Mouse (Mus musculus): ENCODE measurements around the gene Bmpr2. TPM values are rescaled to one million over a fixed set of nuclear protein-coding genes. Genes with fewer than 3 reads are reported as not detected.

Gene Bmpr2
- total and polyA plus RNA-seq, 3 experiments = 8.2 to 45.4 (median 40.4) TPM

DNA sequence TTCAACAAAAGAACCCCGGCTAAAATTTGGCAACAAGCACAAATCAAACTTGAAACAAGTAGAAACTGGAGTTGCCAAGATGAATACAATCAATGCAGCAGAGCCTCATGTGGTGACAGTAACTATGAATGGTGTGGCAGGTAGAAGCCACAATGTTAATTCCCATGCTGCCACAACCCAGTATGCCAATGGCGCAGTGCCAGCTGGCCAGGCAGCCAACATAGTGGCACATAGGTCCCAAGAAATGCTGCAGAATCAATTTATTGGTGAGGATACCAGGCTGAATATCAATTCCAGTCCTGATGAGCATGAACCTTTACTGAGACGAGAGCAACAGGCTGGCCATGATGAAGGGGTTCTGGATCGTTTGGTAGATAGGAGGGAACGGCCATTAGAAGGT is 104.8 kb downstream of the Bmpr2 start:
- 90% methylated on average over 5 of the region's 5 CpGs for WGBS

GRCm38 (mm10) chr1:59874023-59874422 is 110.8 kb downstream of the Bmpr2 start:
- WGBS = 87% methylated on average over 3 of the region's 3 CpGs

More for the DNA sequence above, 104.8 kb downstream of the Bmpr2 start:
- H3K4me3 ChIP-seq = no peak overlapping the region
- no peak for TF ChIP-seq EP300 (IDR thresholded peaks at IDR 0.05; ENCODE audit: insufficient read depth, low read depth, low read length)
- TF ChIP-seq CTCF (IDR thresholded peaks at IDR 0.05) = no peak
- TF ChIP-seq POLR2A (IDR thresholded peaks at IDR 0.05; ENCODE audit: insufficient read depth, low read depth, low read length) = no peak
- DNase-seq = no peak
- peaks cover 3% of the 10 kb centered on the region for H3K36me3 ChIP-seq (ENCODE audit: control insufficient read depth, insufficient read depth, low read length)
- H3K27me3 ChIP-seq (ENCODE audit: control insufficient read depth, insufficient read depth, low read length) = no peaks in the 10 kb centered on the region
- intact Hi-C loops (cut with DNase I) = no loop called here
- H3K4me1 ChIP-seq (ENCODE audit: control insufficient read depth, insufficient read depth, low read length) = no peaks in the 10 kb centered on the region
- no peak overlapping the region for H3K9ac ChIP-seq (ENCODE audit: low read depth, low read length)
- H3K79me2 ChIP-seq (replicated peaks; ENCODE audit: control insufficient read depth, insufficient read depth, low read length) = 0 out of 2 replicates have a peak, but pooled peaks cover 1% of the 10 kb centered on the region
- H3K27ac ChIP-seq = no peak overlapping the region

DNA sequence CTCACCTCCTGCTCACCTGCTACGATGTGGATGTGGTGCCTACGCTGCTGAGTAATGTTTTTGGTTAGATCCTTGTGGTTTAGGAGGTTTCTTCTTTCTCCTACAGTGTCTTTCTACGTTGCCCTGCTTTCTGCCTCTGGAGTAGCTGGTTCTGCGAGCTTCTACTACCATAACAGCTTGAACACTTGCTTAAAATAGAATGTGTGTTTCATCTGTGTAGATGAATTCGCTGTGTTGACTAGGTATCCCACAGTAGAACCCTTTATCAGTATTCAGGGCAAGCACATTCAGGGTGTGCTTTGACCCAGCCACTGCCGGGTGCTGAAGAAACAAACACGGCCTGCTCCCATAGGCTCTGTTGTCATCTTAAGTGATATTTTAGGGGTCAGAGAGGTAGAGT is 114.9 kb downstream of the Bmpr2 start:
- 72% methylated on average over 7 of the region's 7 CpGs for WGBS
- no peak overlapping the region for H3K27ac ChIP-seq
- intact Hi-C loops (cut with DNase I) = no loop called here
- TF ChIP-seq CTCF (IDR thresholded peaks at IDR 0.05) (no peak), POLR2A (IDR thresholded peaks at IDR 0.05; ENCODE audit: insufficient read depth, low read depth, low read length) (no peak), EP300 (IDR thresholded peaks at IDR 0.05; ENCODE audit: insufficient read depth, low read depth, low read length) (no peak)
- no peaks in the 10 kb centered on the region for H3K27me3 ChIP-seq (ENCODE audit: control insufficient read depth, insufficient read depth, low read length)
- H3K9ac ChIP-seq (ENCODE audit: low read depth, low read length) = no peak overlapping the region
- DNase-seq = no peak
- H3K4me1 ChIP-seq (ENCODE audit: control insufficient read depth, insufficient read depth, low read length) = no peaks in the 10 kb centered on the region; the same call in none of the 2 replicates
- H3K4me3 ChIP-seq = no peak overlapping the region
- H3K36me3 ChIP-seq (ENCODE audit: control insufficient read depth, insufficient read depth, low read length) = peaks cover 2% of the 10 kb centered on the region
- no peaks in the 10 kb centered on the region for H3K79me2 ChIP-seq (replicated peaks; ENCODE audit: control insufficient read depth, insufficient read depth, low read length)

More at GRCm38 (mm10) chr1:59874023-59874422, 110.8 kb downstream of the Bmpr2 start:
- Histone ChIP-seq H3K79me2 (replicated peaks; ENCODE audit: control insufficient read depth, insufficient read depth, low read length) (0 out of 2 replicates have a peak, but pooled peaks cover 1% of the 10 kb centered on the region), H3K4me3 (no peak overlapping the region), H3K27me3 (ENCODE audit: control insufficient read depth, insufficient read depth, low read length) (no peaks in the 10 kb centered on the region), H3K4me1 (ENCODE audit: control insufficient read depth, insufficient read depth, low read length) (no peaks in the 10 kb centered on the region; the same call in 1 of the 2 replicates), H3K36me3 (ENCODE audit: control insufficient read depth, insufficient read depth, low read length) (peaks cover 2% of the 10 kb centered on the region), H3K9ac (ENCODE audit: low read depth, low read length) (no peak overlapping the region), H3K27ac (no peak overlapping the region)
- DNase-seq = no peak
- TF ChIP-seq POLR2A (IDR thresholded peaks at IDR 0.05; ENCODE audit: insufficient read depth, low read depth, low read length) (no peak), EP300 (IDR thresholded peaks at IDR 0.05; ENCODE audit: insufficient read depth, low read depth, low read length) (no peak), CTCF (IDR thresholded peaks at IDR 0.05) (peak; percentile 37)
- intact Hi-C loops (cut with DNase I) = no loop called here

GRCm38 (mm10) chr1:59883349-59884134 is 120.3 kb downstream of the Bmpr2 start:
- Histone ChIP-seq H3K27ac (no peak overlapping the region), H3K4me1 (ENCODE audit: control insufficient read depth, insufficient read depth, low read length) (peaks cover 15% of the 10 kb centered on the region), H3K36me3 (ENCODE audit: control insufficient read depth, insufficient read depth, low read length) (peaks cover 12% of the 10 kb centered on the region), H3K4me3 (no peak overlapping the region), H3K27me3 (ENCODE audit: control insufficient read depth, insufficient read depth, low read length) (no peaks in the 10 kb centered on the region), H3K9ac (ENCODE audit: low read depth, low read length) (no peak overlapping the region), H3K79me2 (replicated peaks; ENCODE audit: control insufficient read depth, insufficient read depth, low read length) (no peaks in the 10 kb centered on the region)
- intact Hi-C loops (cut with DNase I) = loop anchor here (1.0 to 2.0 kb wide), 4 partner anchors 29 to 121 kb away; partner anchors contain the start of genes Bmpr2 and Fam117b
- WGBS = 36% methylated on average over 3 of the region's 3 CpGs
- DNase-seq = peak; percentile 70 to 88
- no peak for TF ChIP-seq POLR2A (IDR thresholded peaks at IDR 0.05; ENCODE audit: insufficient read depth, low read depth, low read length)
- peak; percentile 88 for TF ChIP-seq EP300 (IDR thresholded peaks at IDR 0.05; ENCODE audit: insufficient read depth, low read depth, low read length)
- peak; percentile 100; the same call in 1 of the 2 replicates for TF ChIP-seq CTCF (IDR thresholded peaks at IDR 0.05)

DNA sequence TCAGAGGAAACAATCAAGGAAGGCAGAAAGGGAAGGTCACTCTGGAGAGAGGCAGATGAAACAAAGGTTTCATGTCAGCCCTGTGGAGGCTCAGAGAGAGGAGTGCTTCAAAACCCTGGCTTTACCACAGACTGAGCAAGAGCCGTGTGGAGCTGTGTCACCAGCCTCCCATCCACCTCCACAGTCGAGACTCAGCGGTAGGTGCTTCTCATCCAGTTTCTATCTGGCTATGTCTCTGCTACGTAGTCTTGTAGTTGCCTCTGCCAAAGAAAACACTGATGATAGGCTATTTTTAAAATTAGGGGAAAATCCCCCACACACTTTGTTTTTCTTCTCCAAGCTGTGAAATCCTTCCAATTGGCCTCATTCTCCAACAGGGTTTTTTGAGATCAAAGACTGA is 123.7 kb downstream of the Bmpr2 start:
- H3K4me3 ChIP-seq = no peak overlapping the region
- H3K27me3 ChIP-seq (ENCODE audit: control insufficient read depth, insufficient read depth, low read length) = no peaks in the 10 kb centered on the region
- DNase-seq = no peak
- WGBS = 5% methylated on average over 4 of the region's 4 CpGs
- H3K79me2 ChIP-seq (replicated peaks; ENCODE audit: control insufficient read depth, insufficient read depth, low read length) = no peaks in the 10 kb centered on the region
- H3K27ac ChIP-seq = peak overlapping the region; percentile 59
- H3K9ac ChIP-seq (ENCODE audit: low read depth, low read length) = peak overlapping the region; percentile 55; the same call in 1 of the 2 replicates
- peaks cover 15% of the 10 kb centered on the region for H3K4me1 ChIP-seq (ENCODE audit: control insufficient read depth, insufficient read depth, low read length)
- intact Hi-C loops (cut with DNase I) = no loop called here
- TF ChIP-seq CTCF (IDR thresholded peaks at IDR 0.05) (no peak), POLR2A (IDR thresholded peaks at IDR 0.05; ENCODE audit: insufficient read depth, low read depth, low read length) (no peak), EP300 (IDR thresholded peaks at IDR 0.05; ENCODE audit: insufficient read depth, low read depth, low read length) (no peak)
- H3K36me3 ChIP-seq (ENCODE audit: control insufficient read depth, insufficient read depth, low read length) = peaks cover 12% of the 10 kb centered on the region

DNA sequence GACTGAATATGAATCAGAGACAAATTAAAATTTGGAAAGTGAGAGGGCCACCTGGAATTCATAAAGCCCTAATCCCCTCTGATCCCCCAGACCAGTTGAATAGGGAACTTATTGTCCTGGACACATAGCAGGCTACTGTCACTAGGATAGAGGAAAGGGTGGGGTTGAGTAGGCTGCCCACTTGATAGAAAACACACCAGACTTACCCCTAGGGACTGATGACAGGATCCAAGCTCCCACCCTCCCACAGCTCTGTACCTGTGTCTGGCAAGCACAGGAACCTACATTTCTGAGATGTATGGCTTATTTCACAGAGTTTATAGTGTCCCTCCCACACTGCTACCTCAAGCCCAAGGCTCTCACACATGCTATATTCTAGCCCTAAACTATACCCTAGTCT is 124.8 kb downstream of the Bmpr2 start:
- Histone ChIP-seq H3K27me3 (ENCODE audit: control insufficient read depth, insufficient read depth, low read length) (no peaks in the 10 kb centered on the region), H3K4me3 (no peak overlapping the region), H3K9ac (ENCODE audit: low read depth, low read length) (no peak overlapping the region), H3K27ac (peak overlapping the region; percentile 59), H3K4me1 (ENCODE audit: control insufficient read depth, insufficient read depth, low read length) (peaks cover 15% of the 10 kb centered on the region), H3K36me3 (ENCODE audit: control insufficient read depth, insufficient read depth, low read length) (peaks cover 12% of the 10 kb centered on the region), H3K79me2 (replicated peaks; ENCODE audit: control insufficient read depth, insufficient read depth, low read length) (no peaks in the 10 kb centered on the region)
- DNase-seq = no peak
- intact Hi-C loops (cut with DNase I) = no loop called here
- TF ChIP-seq CTCF (IDR thresholded peaks at IDR 0.05) (no peak), POLR2A (IDR thresholded peaks at IDR 0.05; ENCODE audit: insufficient read depth, low read depth, low read length) (0 out of 2 replicates have a peak, but pooled peaks have one; percentile 23), EP300 (IDR thresholded peaks at IDR 0.05; ENCODE audit: insufficient read depth, low read depth, low read length) (peak; percentile 66; the same call in 1 of the 2 replicates)

Measured in heart, adult 2 months (tissue).